Mouse (Mus musculus) myocyte (in vitro differentiated cells): ENCODE data around the gene Ubd. TPM values are rescaled to one million over a fixed set of nuclear protein-coding genes. Genes with fewer than 3 reads are reported as not detected.

Experiments
- H3K27me3 ChIP-seq: one replicate; pipeline ENCODE4 v1.6.1; 2011; ENCODE audit not compliant: control insufficient read depth, insufficient read depth, insufficient read length
- H3K36me3 ChIP-seq: one replicate; pipeline ENCODE4 v1.6.1; 2011; ENCODE audit not compliant: control insufficient read depth, insufficient read depth
- H3K4me2 ChIP-seq: one replicate; pipeline ENCODE4 v1.6.1; 2011; ENCODE audit warnings: low read depth, control low read depth
- H3K4me3 ChIP-seq: one replicate; pipeline ENCODE4 v1.5.1; 2011; ENCODE audit warnings: mild to moderate bottlenecking, control low read depth, moderate library complexity
- H3K79me2 ChIP-seq: one replicate; pipeline ENCODE4 v1.6.1; 2011; ENCODE audit not compliant: control insufficient read depth, insufficient read depth
- H3ac ChIP-seq: one replicate; pipeline ENCODE4 v1.6.1; 2011; ENCODE audit not compliant: control insufficient read depth, insufficient read length
- CEBPB ChIP-seq: IDR thresholded peaks from 2 replicates; pipeline ENCODE4 v1.6.1; 2011; ENCODE audit warnings: mild to moderate bottlenecking, moderate library complexity; ENCODE audit not compliant: poor library complexity, insufficient read depth, severe bottlenecking
- E2F4 ChIP-seq: IDR thresholded peaks from one replicate; pipeline ENCODE4 v1.6.1; 2011; ENCODE audit warnings: mild to moderate bottlenecking, control low read depth, moderate library complexity; ENCODE audit not compliant: insufficient read depth
- MAX ChIP-seq: IDR thresholded peaks from one replicate; pipeline ENCODE4 v1.6.1; 2011; ENCODE audit warnings: low read depth, mild to moderate bottlenecking, control low read depth
- MYOD1 ChIP-seq, 3 experiments: IDR thresholded peaks; one replicate each; pipeline ENCODE4 v1.6.1; 2011; ENCODE audit warnings: control low read depth in 2 of 3, low read depth in 2 of 3, mild to moderate bottlenecking in 2 of 3, moderate library complexity in 1 of 3; ENCODE audit not compliant: insufficient read length in 2 of 3, control insufficient read depth in 1 of 3
- MYOG ChIP-seq, 3 experiments: IDR thresholded peaks; one replicate each; pipeline ENCODE4 v1.6.1; 2011; ENCODE audit warnings: control low read depth in 2 of 3, low read depth in 2 of 3, mild to moderate bottlenecking in 2 of 3; ENCODE audit not compliant: insufficient read length in 2 of 3, control insufficient read depth in 1 of 3, insufficient read depth in 1 of 3
- POLR2A ChIP-seq: IDR thresholded peaks from one replicate; pipeline ENCODE4 v1.6.1; 2011; ENCODE audit warnings: low read depth, mild to moderate bottlenecking, control low read depth, moderate library complexity; ENCODE audit not compliant: insufficient read length
- POLR2AphosphoS2 ChIP-seq: IDR thresholded peaks from one replicate; pipeline ENCODE4 v1.6.1; 2011; ENCODE audit warnings: low read depth, control low read depth; ENCODE audit not compliant: insufficient read length
- REST ChIP-seq: IDR thresholded peaks from one replicate; pipeline ENCODE4 v1.6.1; 2011; ENCODE audit warnings: mild to moderate bottlenecking, control low read depth, moderate library complexity; ENCODE audit not compliant: insufficient read depth, insufficient read length
- SRF ChIP-seq: IDR thresholded peaks from one replicate; pipeline ENCODE4 v1.6.1; 2011; ENCODE audit warnings: low read depth; ENCODE audit not compliant: control insufficient read depth, insufficient read length
- TCF12 ChIP-seq: IDR thresholded peaks from one replicate; pipeline ENCODE4 v1.6.1; 2011; ENCODE audit warnings: mild to moderate bottlenecking, control low read depth; ENCODE audit not compliant: poor library complexity, insufficient read depth, severe bottlenecking
- TCF3 ChIP-seq: IDR thresholded peaks from one replicate; pipeline ENCODE4 v1.6.1; 2011; ENCODE audit warnings: low read depth, control low read depth; ENCODE audit not compliant: insufficient read length
- USF1 ChIP-seq: IDR thresholded peaks from one replicate; pipeline ENCODE4 v1.6.1; 2011; ENCODE audit warnings: low read depth, mild to moderate bottlenecking, control low read depth, moderate library complexity
- polyA plus RNA-seq: library from polyadenylated mRNA; unstranded; fragments of >200 nt; fragmentation: generic; extraction: Trizol; gene quantifications from one replicate; pipeline ENCODE4 v1.2.1, GENCODE M21; 2012; ENCODE audit warnings: missing spikeins

Ubd gene
- polyA plus RNA-seq, 1 experiment, result not detected

DNA sequence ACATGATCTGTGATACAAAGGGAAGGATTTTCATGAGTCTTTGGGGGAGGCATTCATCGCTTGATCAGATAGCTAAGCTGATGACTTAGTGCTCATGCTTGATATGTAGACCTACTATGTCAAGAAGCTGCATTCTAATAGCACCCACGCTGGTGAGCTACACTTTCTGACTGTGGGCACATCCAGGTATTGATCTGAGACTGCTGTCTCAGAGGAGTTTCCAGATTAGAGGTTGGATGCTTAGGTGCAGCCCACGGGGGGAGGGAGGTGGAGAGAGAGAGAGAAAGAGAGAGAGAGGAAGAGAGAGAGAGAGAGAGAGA lies 10.2 kb downstream of the Ubd start:
- no peaks in the 10 kb centered on the region for H3K36me3 ChIP-seq
- H3K79me2 ChIP-seq, result no peaks in the 10 kb centered on the region
- no peak for TF ChIP-seq TCF12
- no peak for TF ChIP-seq CEBPB
- no peak for TF ChIP-seq USF1
- TF ChIP-seq POLR2AphosphoS2, result no peak
- no peaks in the 10 kb centered on the region for H3K27me3 ChIP-seq
- no peak overlapping the region for H3K4me3 ChIP-seq
- H3K4me2 ChIP-seq, result no peak overlapping the region
- H3ac ChIP-seq, result no peak overlapping the region

GRCm38 (mm10) chr17:37210884-37211768 lies 17.4 kb downstream of the Ubd start:
- H3K4me3 ChIP-seq, result no peak overlapping the region
- H3K36me3 ChIP-seq, result no peaks in the 10 kb centered on the region
- H3K79me2 ChIP-seq, result no peaks in the 10 kb centered on the region
- no peak overlapping the region for H3K4me2 ChIP-seq
- TF ChIP-seq CEBPB (no peak), MYOG (IDR thresholded peaks at IDR 0.05; ENCODE audit: control insufficient read depth in 1 of 3, insufficient read depth in 1 of 3, insufficient read length in 2 of 3, low read depth in 2 of 3) (no peak), TCF12 (no peak), TCF3 (no peak), POLR2AphosphoS2 (no peak), E2F4 (no peak), POLR2A (no peak), MAX (no peak), SRF (no peak)
- peaks cover 10% of the 10 kb centered on the region for H3K27me3 ChIP-seq
- no peak overlapping the region for H3ac ChIP-seq

- TF ChIP-seq CEBPB, result no peak
- TF ChIP-seq TCF3, result no peak
- no peak for TF ChIP-seq TCF12
- TF ChIP-seq MYOD1 (IDR thresholded peaks at IDR 0.05; ENCODE audit: control insufficient read depth in 1 of 3, insufficient read length in 2 of 3, low read depth in 2 of 3), result no peak
- TF ChIP-seq POLR2A, result no peak
- no peak for TF ChIP-seq MAX
- no peak for TF ChIP-seq E2F4
- no peak for TF ChIP-seq POLR2AphosphoS2
- TF ChIP-seq REST, result no peak
- no peak for TF ChIP-seq MYOG (IDR thresholded peaks at IDR 0.05; ENCODE audit: control insufficient read depth in 1 of 3, insufficient read depth in 1 of 3, insufficient read length in 2 of 3, low read depth in 2 of 3)
- no peak for TF ChIP-seq USF1
- TF ChIP-seq SRF, result no peak
- Histone ChIP-seq H3K27me3 (peaks cover 10% of the 10 kb centered on the region), H3ac (no peak within 1 kb of the TSS), H3K79me2 (no peaks in the 10 kb centered on the region), H3K4me2 (no peak within 1 kb of the TSS), H3K4me3 (no peak within 1 kb of the TSS), H3K36me3 (no peaks in the 10 kb centered on the region)
These were observed 19.3 kb downstream of the Ubd start, which contains the start of gene Olfr95 for GRCm38 (mm10) chr17:37213018-37213417. TSS of gene Olfr95 (minus strand) at chr17:37213118.

DNA sequence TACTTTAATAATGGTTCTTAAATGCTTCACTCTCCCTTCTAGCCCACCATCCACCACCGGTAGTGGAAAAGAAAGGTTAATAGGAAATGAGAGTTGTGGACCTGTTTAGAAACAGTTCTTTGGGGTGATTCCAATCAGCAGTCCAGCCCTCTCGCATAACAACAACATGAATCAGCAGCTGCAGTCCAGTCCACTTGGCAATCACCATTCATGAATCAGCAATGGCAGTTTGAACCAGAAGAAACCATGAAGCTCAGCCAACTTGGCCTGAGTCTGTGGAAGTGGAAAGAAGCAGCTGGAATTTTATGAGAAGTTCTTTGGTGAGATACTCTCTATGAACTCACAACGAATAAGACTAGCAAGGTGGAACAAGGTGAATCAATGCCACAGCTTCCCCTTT lies 24.8 kb downstream of the Ubd start:
- no peak overlapping the region for H3K4me2 ChIP-seq
- H3K79me2 ChIP-seq, result no peaks in the 10 kb centered on the region
- H3K4me3 ChIP-seq, result no peak overlapping the region
- no peaks in the 10 kb centered on the region for H3K27me3 ChIP-seq
- H3ac ChIP-seq, result no peak overlapping the region
- no peaks in the 10 kb centered on the region for H3K36me3 ChIP-seq
- TF ChIP-seq POLR2A, result no peak
- no peak for TF ChIP-seq E2F4
- TF ChIP-seq MAX, result no peak
- TF ChIP-seq USF1, result no peak
- TF ChIP-seq TCF3, result no peak
- TF ChIP-seq POLR2AphosphoS2, result no peak
- no peak for TF ChIP-seq TCF12
- TF ChIP-seq REST, result no peak
- TF ChIP-seq SRF, result no peak
- TF ChIP-seq CEBPB, result no peak
- no peak for TF ChIP-seq MYOD1 (IDR thresholded peaks at IDR 0.05; ENCODE audit: control insufficient read depth in 1 of 3, insufficient read length in 2 of 3, low read depth in 2 of 3)
- no peak for TF ChIP-seq MYOG (IDR thresholded peaks at IDR 0.05; ENCODE audit: control insufficient read depth in 1 of 3, insufficient read depth in 1 of 3, insufficient read length in 2 of 3, low read depth in 2 of 3)

GRCm38 (mm10) chr17:37219846-37220245 lies 26.2 kb downstream of the Ubd start, which contains the start of gene Olfr96:
TSS of gene Olfr96 (plus strand) at chr17:37220146.
- TF ChIP-seq REST (no peak), MAX (no peak), TCF3 (no peak), POLR2AphosphoS2 (no peak), CEBPB (no peak)
- Histone ChIP-seq H3K4me2 (no peak within 1 kb of the TSS), H3K27me3 (no peaks in the 10 kb centered on the region), H3K79me2 (no peaks in the 10 kb centered on the region), H3K4me3 (no peak within 1 kb of the TSS), H3K36me3 (no peaks in the 10 kb centered on the region), H3ac (no peak within 1 kb of the TSS)
